Mouse (Mus musculus) small intestine, adult 2 months (tissue): ENCODE measurements around the gene Klf13.

Source experiments
- CTCF ChIP-seq: fragments of 200-500 bp; IDR thresholded peaks from 2 replicates; pipeline ENCODE4 v1.5.1; 2012; ENCODE audit warnings: low read depth, mild to moderate bottlenecking, control low read depth, inconsistent platforms, low read length, moderate library complexity, mixed read lengths; ENCODE audit not compliant: insufficient replicate concordance, insufficient read length; ENCODE audit errors: extremely low read depth
- POLR2A ChIP-seq: fragments of 200-500 bp; IDR thresholded peaks from 2 replicates; pipeline ENCODE4 v1.6.1; 2012; ENCODE audit warnings: low read depth, mild to moderate bottlenecking, control low read depth, inconsistent platforms, low read length, moderate library complexity

GRCm38 (mm10) chr7:63901942-63902341 is 36.8 kb downstream of the Klf13 start:
- no peak for TF ChIP-seq CTCF
- no peak for TF ChIP-seq POLR2A
